Mouse (Mus musculus) liver, embryonic 16.5 days (tissue): ENCODE results near the gene Ptprj. TPM values are rescaled to one million over a fixed set of nuclear protein-coding genes. Genes with fewer than 3 reads are reported as not detected.

ENCODE experiments used
- ATAC-seq: fragments of 200-750 bp; cut with Nextera tagmentation; 2 replicates; pipeline ENCODE4 v1.8.0; 2017; ENCODE audit warnings: low read depth, mild to moderate bottlenecking, moderate number of reproducible peaks, moderate library complexity
- H3K27ac ChIP-seq: fragments of 300-500 bp; sonication (generic); 2 replicates; pipeline ENCODE4 v1.5.1; 2014; ENCODE audit warnings: mild to moderate bottlenecking, low read length
- H3K27me3 ChIP-seq: fragments of 300-500 bp; sonication (generic); 2 replicates; pipeline ENCODE4 v1.6.1; 2014; ENCODE audit warnings: low read depth, low read length, mixed read lengths; ENCODE audit not compliant: control insufficient read depth, insufficient read depth
- H3K36me3 ChIP-seq: fragments of 300-500 bp; sonication (generic); 2 replicates; pipeline ENCODE4 v1.6.1; 2014; ENCODE audit warnings: mild to moderate bottlenecking; ENCODE audit not compliant: control insufficient read depth, insufficient read depth
- H3K4me1 ChIP-seq: fragments of 300-500 bp; sonication (generic); 2 replicates; pipeline ENCODE4 v1.6.1; 2014; ENCODE audit warnings: low read depth, low read length, mixed read lengths; ENCODE audit not compliant: control insufficient read depth
- H3K4me2 ChIP-seq: fragments of 300-500 bp; sonication (generic); 2 replicates; pipeline ENCODE4 v1.6.1; 2014; ENCODE audit warnings: low read depth, low read length, mixed read lengths
- H3K4me3 ChIP-seq: fragments of 300-500 bp; sonication (generic); 2 replicates; pipeline ENCODE4 v1.5.1; 2014; ENCODE audit warnings: low read depth, mild to moderate bottlenecking, low read length
- H3K9ac ChIP-seq: fragments of 300-500 bp; sonication (generic); 2 replicates; pipeline ENCODE4 v1.6.1; 2014; ENCODE audit warnings: low read depth, low read length
- H3K9me3 ChIP-seq: fragments of 300-500 bp; sonication (generic); replicated peaks from 2 replicates; pipeline ENCODE4 v1.6.1; 2016; ENCODE audit warnings: low read length; ENCODE audit not compliant: control insufficient read depth
- WGBS: fragments of 180-500 bp; shearing (Covaris S2); extraction: QIAGEN DNeasy Blood & Tissue Kit; methylation state at CpG from one replicate; pipeline ENCODE4 v1.1.7; 2014; ENCODE audit not compliant: insufficient replicate concordance; 5-methylcytosine and 5-hydroxymethylcytosine counted together
- polyA plus RNA-seq: library from polyadenylated mRNA; unstranded; fragments of >200 nt; fragmentation: Nextera tagmentation; extraction: Ambion mirVana; gene quantifications from 2 replicates; pipeline ENCODE4 v1.2.1, GENCODE M21; 2015

Gene Ptprj
- polyA plus RNA-seq, 1 experiment from 2014 or later = 2.1 TPM

- no peaks in the 10 kb centered on the region for H3K9me3 ChIP-seq
- WGBS = 65% methylated on average over 4 of the region's 4 CpGs
- H3K4me3 ChIP-seq = no peak overlapping the region
- no peaks in the 10 kb centered on the region for H3K36me3 ChIP-seq
- no peak overlapping the region for H3K4me2 ChIP-seq
- no peak overlapping the region for H3K27ac ChIP-seq
- H3K4me1 ChIP-seq = peaks cover 4% of the 10 kb centered on the region
- ATAC-seq = no peak
- no peak overlapping the region for H3K9ac ChIP-seq
- no peaks in the 10 kb centered on the region for H3K27me3 ChIP-seq
These were observed 84.3 kb downstream of the Ptprj start for GRCm38 (mm10) chr2:90496012-90496679.

DNA sequence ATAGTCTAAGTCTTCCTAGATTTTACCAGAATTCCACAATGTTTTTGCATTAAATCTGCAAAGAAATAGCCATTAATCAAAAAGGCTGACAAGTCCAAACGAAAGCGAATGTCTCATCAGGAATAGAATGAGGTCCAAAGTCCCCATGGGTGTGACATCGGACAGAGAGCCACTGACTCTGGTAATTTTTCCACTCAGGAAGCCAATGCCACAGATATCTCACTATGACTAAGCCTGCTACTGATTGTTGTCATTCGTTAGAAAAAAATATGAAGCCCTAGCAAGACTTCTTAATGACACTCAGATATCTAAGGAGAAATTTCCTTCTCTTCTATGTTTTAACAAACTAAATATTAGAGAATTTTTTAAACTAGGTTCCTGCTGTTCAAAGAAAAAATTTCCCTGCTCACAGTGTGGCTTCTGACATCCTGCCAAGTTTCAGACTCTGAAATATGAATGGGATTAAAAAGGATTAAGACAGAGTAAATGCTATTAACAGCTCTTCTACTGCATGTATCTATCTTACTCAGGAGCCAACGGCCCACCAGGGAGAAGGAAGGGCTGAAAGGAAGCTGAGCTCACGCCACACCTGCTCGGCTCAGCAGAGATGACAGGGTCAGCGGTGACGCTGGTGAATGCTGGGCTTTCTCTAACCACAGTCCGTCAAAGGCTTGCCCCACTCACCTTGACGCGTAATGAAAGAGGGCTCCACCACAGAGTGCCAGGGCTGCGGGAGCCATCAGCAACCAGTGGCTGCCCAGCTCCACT is 90.0 kb downstream of the Ptprj start:
- no peak for ATAC-seq
- Histone ChIP-seq H3K9ac (no peak overlapping the region), H3K9me3 (no peaks in the 10 kb centered on the region), H3K4me2 (no peak overlapping the region), H3K4me3 (no peak overlapping the region), H3K27me3 (no peaks in the 10 kb centered on the region), H3K4me1 (peaks cover 12% of the 10 kb centered on the region), H3K27ac (no peak overlapping the region), H3K36me3 (no peaks in the 10 kb centered on the region)
- WGBS = 31% methylated on average over 13 of the region's 13 CpGs

- no peak for ATAC-seq
- Histone ChIP-seq H3K27me3 (no peaks in the 10 kb centered on the region), H3K9me3 (no peaks in the 10 kb centered on the region), H3K36me3 (no peaks in the 10 kb centered on the region), H3K4me2 (no peak overlapping the region), H3K9ac (no peak overlapping the region), H3K4me3 (no peak overlapping the region), H3K27ac (no peak overlapping the region), H3K4me1 (peaks cover 12% of the 10 kb centered on the region)
- WGBS = 74% methylated on average over 4 of the region's 4 CpGs
These were observed 90.6 kb downstream of the Ptprj start for GRCm38 (mm10) chr2:90489839-90490238.

- 74% methylated on average over 8 of the region's 8 CpGs for WGBS
- ATAC-seq = no peak
- H3K4me1 ChIP-seq = peaks cover 10% of the 10 kb centered on the region
- H3K9ac ChIP-seq = no peak overlapping the region
- no peaks in the 10 kb centered on the region for H3K9me3 ChIP-seq
- no peaks in the 10 kb centered on the region for H3K27me3 ChIP-seq
- H3K27ac ChIP-seq = no peak overlapping the region
- no peak overlapping the region for H3K4me3 ChIP-seq
- H3K4me2 ChIP-seq = no peak overlapping the region
- no peaks in the 10 kb centered on the region for H3K36me3 ChIP-seq
These were observed 91.5 kb downstream of the Ptprj start for GRCm38 (mm10) chr2:90488690-90489590.

DNA sequence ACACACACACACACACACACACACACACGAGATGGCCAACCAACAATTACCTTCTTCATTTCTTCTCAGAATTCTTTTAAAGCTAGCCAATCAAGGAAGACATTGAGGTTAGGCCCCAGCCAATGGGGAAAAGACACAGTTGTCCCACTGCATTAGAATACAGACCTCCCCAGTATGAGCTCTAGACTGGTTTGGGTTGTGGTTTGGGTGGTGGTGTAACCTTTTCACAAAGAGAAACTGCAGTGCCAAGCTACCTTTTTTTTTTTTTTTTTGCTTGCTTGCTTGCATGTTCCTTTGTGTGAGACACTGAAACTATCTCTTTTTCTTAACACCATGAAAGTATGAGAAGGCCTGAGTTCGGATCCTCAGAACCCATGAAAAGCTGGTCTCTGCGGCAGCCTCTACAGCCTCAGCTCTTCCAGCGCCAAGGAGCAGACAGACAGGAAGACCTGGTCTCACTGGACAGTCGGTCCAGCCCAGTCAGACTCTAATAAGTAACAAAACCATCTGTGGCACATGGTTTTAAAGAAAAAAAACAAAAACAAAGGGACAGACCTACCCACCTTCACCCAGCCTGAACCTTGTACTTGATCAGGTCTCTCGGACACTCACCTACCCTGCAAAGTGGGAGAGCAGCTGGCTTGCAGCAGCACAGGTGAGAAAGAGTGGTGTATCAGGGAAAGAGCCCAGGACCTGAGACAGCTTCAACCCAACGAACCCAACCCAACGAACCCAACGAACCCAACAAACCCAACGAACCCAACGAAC is 92.8 kb downstream of the Ptprj start:
- H3K4me1 ChIP-seq = peaks cover 7% of the 10 kb centered on the region
- no peaks in the 10 kb centered on the region for H3K9me3 ChIP-seq
- ATAC-seq = no peak
- no peak overlapping the region for H3K9ac ChIP-seq
- no peaks in the 10 kb centered on the region for H3K27me3 ChIP-seq
- H3K36me3 ChIP-seq = no peaks in the 10 kb centered on the region
- H3K4me3 ChIP-seq = no peak overlapping the region
- H3K27ac ChIP-seq = no peak overlapping the region
- H3K4me2 ChIP-seq = no peak overlapping the region
- 72% methylated on average over 11 of the region's 11 CpGs for WGBS

GRCm38 (mm10) chr2:90486226-90486755 is 94.2 kb downstream of the Ptprj start:
- Histone ChIP-seq H3K27me3 (no peaks in the 10 kb centered on the region), H3K4me1 (peaks cover 7% of the 10 kb centered on the region), H3K9me3 (no peaks in the 10 kb centered on the region), H3K27ac (no peak overlapping the region), H3K4me2 (no peak overlapping the region), H3K4me3 (no peak overlapping the region), H3K9ac (no peak overlapping the region), H3K36me3 (no peaks in the 10 kb centered on the region)
- 74% methylated on average over 3 of the region's 3 CpGs for WGBS
- no peak for ATAC-seq

- ATAC-seq = no peak
- Histone ChIP-seq H3K9me3 (no peaks in the 10 kb centered on the region), H3K4me1 (peaks cover 15% of the 10 kb centered on the region), H3K27ac (no peak overlapping the region), H3K27me3 (no peaks in the 10 kb centered on the region), H3K4me2 (no peak overlapping the region), H3K36me3 (no peaks in the 10 kb centered on the region), H3K9ac (no peak overlapping the region), H3K4me3 (no peak overlapping the region)
- WGBS = 76% methylated on average over 6 of the region's 6 CpGs
These were observed 98.9 kb downstream of the Ptprj start for GRCm38 (mm10) chr2:90481505-90481904.

DNA sequence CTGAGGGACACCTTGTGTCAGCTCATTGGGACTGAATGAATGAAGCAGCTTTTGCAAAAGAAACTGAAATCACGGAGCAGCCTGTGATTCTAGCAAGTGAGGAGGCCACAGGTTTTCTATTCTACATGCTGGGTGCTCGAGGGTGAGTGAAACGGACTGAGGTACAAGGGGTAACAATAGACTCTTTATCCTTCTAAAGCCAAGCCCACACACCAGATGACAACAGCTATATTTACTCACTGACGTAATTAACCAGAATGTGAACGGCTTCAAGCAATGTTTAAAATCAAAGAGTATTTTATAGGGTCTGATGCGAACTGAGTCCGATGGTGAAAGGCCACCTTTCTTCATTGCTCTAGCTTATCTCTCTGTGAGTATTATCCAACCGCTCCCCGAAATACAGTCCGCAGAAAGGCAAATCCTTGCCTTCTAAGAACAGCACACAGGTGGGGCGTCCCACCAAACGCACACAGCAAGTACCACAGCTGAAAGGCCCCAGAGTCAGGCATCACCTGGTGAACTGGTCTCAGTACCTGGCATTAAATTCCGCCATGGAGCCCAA is 99.6 kb downstream of the Ptprj start:
- ATAC-seq = no peak

More for the DNA sequence above, 99.6 kb downstream of the Ptprj start:
- Histone ChIP-seq H3K9ac (no peak overlapping the region), H3K27me3 (no peaks in the 10 kb centered on the region), H3K4me3 (no peak overlapping the region), H3K4me2 (no peak overlapping the region), H3K9me3 (no peaks in the 10 kb centered on the region), H3K27ac (no peak overlapping the region), H3K36me3 (no peaks in the 10 kb centered on the region), H3K4me1 (peaks cover 20% of the 10 kb centered on the region)
- 80% methylated on average over 13 of the region's 13 CpGs for WGBS
